9 mouse cellular contexts compared by ENCODE assay signal in the genomic region with DNA sequence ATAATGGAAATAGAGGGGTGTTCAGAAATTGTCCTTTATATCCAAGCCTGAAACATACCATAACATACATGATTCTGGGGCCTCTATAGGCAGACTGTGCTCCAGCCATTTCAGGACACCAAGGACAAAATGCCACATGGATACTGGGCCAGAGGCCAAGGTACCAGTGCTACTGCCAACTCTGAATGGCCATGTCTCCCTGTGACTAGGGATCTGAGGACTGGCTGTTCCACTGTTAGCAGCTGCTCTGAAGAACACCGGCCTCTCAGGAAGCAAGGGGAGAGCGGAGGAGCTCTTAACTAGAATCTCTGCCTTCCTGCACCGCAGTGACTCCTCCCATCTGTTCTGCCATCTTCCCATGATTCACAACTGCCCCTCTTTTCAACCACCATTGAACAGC.
DNase-seq lines count a peak whose midpoint lies in the region; ATAC-seq lines count a peak whose summit lies in the region.
"Had no signal": no experiment of that assay in that cellular context is flagged by ENCODE, and none has a peak within 500 bp of the region (broad histone marks: within the 10 kb centered on the region; RNA-seq: fewer than 3 reads in every experiment).

No protein-coding gene starts in this region.

- H3K4me1 ChIP-seq in hindbrain, embryonic 15.5 days (replicated peaks), result no peaks in the 10 kb centered on the region
- no peaks in the 10 kb centered on the region for H3K4me1 ChIP-seq in hindbrain, embryonic 12.5 days
- peaks cover 15 to 27% of the 10 kb centered on the region in 2 experiments for H3K4me1 ChIP-seq in heart, embryonic 14.5 days (ENCODE audit: control insufficient read depth in 2 of 2, insufficient read depth in 2 of 2, low read length in 2 of 2)
- no peaks in the 10 kb centered on the region for H3K4me1 ChIP-seq in intestine, embryonic 16.5 days (ENCODE audit: control insufficient read depth, insufficient read depth, low read length)

- peak; percentile 10 for DNase-seq in Muller cell, postnatal 12 days (ENCODE audit: inconsistent ontology term)
- DNase-seq in layer of hippocampus, adult 11-12 months (ENCODE audit: low spot score), result no peak
- DNase-seq in retina, embryonic 14.5 days (ENCODE audit: low spot score), result no peak

- H3K4me2 ChIP-seq in hindbrain, embryonic 15.5 days, result no peak overlapping the region
- H3K4me2 ChIP-seq in hindbrain, embryonic 12.5 days (replicated peaks), result no peak overlapping the region
- H3K4me2 ChIP-seq in heart, embryonic 14.5 days (ENCODE audit: low read length), result no peak overlapping the region
- H3K4me2 ChIP-seq in intestine, embryonic 16.5 days (ENCODE audit: low read depth, low read length), result no peak overlapping the region

- H3K36me3 ChIP-seq in hindbrain, embryonic 15.5 days, result peaks cover 5% of the 10 kb centered on the region; the same call in 1 of the 2 replicates
- peaks cover 48% of the 10 kb centered on the region for H3K36me3 ChIP-seq in hindbrain, embryonic 12.5 days
- H3K36me3 ChIP-seq in heart, embryonic 14.5 days (ENCODE audit: control insufficient read depth, insufficient read depth, low read length), result peaks cover 70% of the 10 kb centered on the region
- H3K36me3 ChIP-seq in intestine, embryonic 16.5 days (ENCODE audit: control insufficient read depth, insufficient read depth, low read length), result peaks cover 8% of the 10 kb centered on the region; the same call in 1 of the 2 replicates

- H3K9ac ChIP-seq in hindbrain, embryonic 15.5 days, result no peak overlapping the region
- H3K9ac ChIP-seq in hindbrain, embryonic 12.5 days, result no peak overlapping the region
- H3K9ac ChIP-seq in heart, embryonic 14.5 days (ENCODE audit: low read length), result peak overlapping the region; percentile 44; the same call in 1 of the 2 replicates
- H3K9ac ChIP-seq in intestine, embryonic 16.5 days (ENCODE audit: low read depth, low read length), result no peak overlapping the region

- peak; percentile 77 for ATAC-seq in hindbrain, embryonic 15.5 days (ENCODE audit: low FRiP score, low read depth)
- ATAC-seq in hindbrain, embryonic 12.5 days (ENCODE audit: low FRiP score), result no peak
- ATAC-seq in cerebellum, adult (ENCODE audit: insufficient number of reproducible peaks, low FRiP score, low TSS enrichment), result peak; percentile 90
- ATAC-seq in heart, embryonic 14.5 days (ENCODE audit: insufficient number of reproducible peaks, insufficient read depth, low FRiP score, low read depth), result peak; percentile 72
- no peak for ATAC-seq in intestine, embryonic 16.5 days

- H3K9me3 ChIP-seq in hindbrain, embryonic 15.5 days, result no peaks in the 10 kb centered on the region
- H3K9me3 ChIP-seq in hindbrain, embryonic 12.5 days (replicated peaks), result no peaks in the 10 kb centered on the region
- H3K9me3 ChIP-seq in heart, embryonic 14.5 days (ENCODE audit: control insufficient read depth, low read length), result no peaks in the 10 kb centered on the region
- H3K9me3 ChIP-seq in intestine, embryonic 16.5 days (ENCODE audit: control insufficient read depth, low read length), result no peaks in the 10 kb centered on the region

- no peak overlapping the region; the same call in 1 of the 2 replicates for H3K27ac ChIP-seq in hindbrain, embryonic 15.5 days (replicated peaks)
- H3K27ac ChIP-seq in hindbrain, embryonic 12.5 days, result no peak overlapping the region
- peak overlapping the region; percentile 78 to 93 for H3K27ac ChIP-seq in heart, embryonic 14.5 days (replicated peaks in 1 of 2; ENCODE audit: control insufficient read depth in 1 of 2, insufficient read depth in 1 of 2, low read depth in 2 of 2, low read length in 2 of 2)
- H3K27ac ChIP-seq in intestine, embryonic 16.5 days (ENCODE audit: low read length), result no peak overlapping the region
- H3K27ac ChIP-seq: kidney, postnatal 0 days had no signal

- WGBS in hindbrain, embryonic 15.5 days, result 75% methylated on average over 3 of the region's 3 CpGs
- 98% methylated on average over 3 of the region's 3 CpGs for WGBS in hindbrain, embryonic 12.5 days
- 37% methylated on average over 3 of the region's 3 CpGs for WGBS in heart, embryonic 14.5 days
- 85% methylated on average over 3 of the region's 3 CpGs for WGBS in intestine, embryonic 16.5 days

- no peak overlapping the region for H3K4me3 ChIP-seq in hindbrain, embryonic 15.5 days
- no peak overlapping the region for H3K4me3 ChIP-seq in hindbrain, embryonic 12.5 days
- no peak overlapping the region for H3K4me3 ChIP-seq in heart, embryonic 14.5 days (ENCODE audit: control insufficient read depth in 1 of 2, insufficient read depth in 1 of 2, low read depth in 1 of 2, low read length in 2 of 2)
- no peak overlapping the region for H3K4me3 ChIP-seq in intestine, embryonic 16.5 days (ENCODE audit: low read length)

- H3K27me3 ChIP-seq in hindbrain, embryonic 15.5 days, result no peaks in the 10 kb centered on the region
- no peaks in the 10 kb centered on the region for H3K27me3 ChIP-seq in hindbrain, embryonic 12.5 days
- H3K27me3 ChIP-seq in heart, embryonic 14.5 days (ENCODE audit: control insufficient read depth, insufficient read depth, low read length), result no peaks in the 10 kb centered on the region
- H3K27me3 ChIP-seq in intestine, embryonic 16.5 days (replicated peaks; ENCODE audit: control insufficient read depth, insufficient read depth, low read length), result no peaks in the 10 kb centered on the region

Comparison
In these comparisons a context has a peak if more than half of its experiments do, and no peak if none do; other contexts are left out.
1. ATAC-seq: peak in hindbrain, embryonic 15.5 days (single experiment), cerebellum, adult (single experiment) and heart, embryonic 14.5 days (single experiment); none in hindbrain, embryonic 12.5 days (single experiment) and intestine, embryonic 16.5 days (single experiment).
2. H3K27ac ChIP-seq: peak in heart, embryonic 14.5 days (2 of 2); none in hindbrain, embryonic 15.5 days (single experiment), hindbrain, embryonic 12.5 days (single experiment) and intestine, embryonic 16.5 days (single experiment).